Mouse (Mus musculus): ENCODE results near the gene Gm4450. TPM values are rescaled to one million over a fixed set of nuclear protein-coding genes. Genes with fewer than 3 reads are reported as not detected.
"Not testable (repeated sequence)": the region's sequence is repeated elsewhere in the genome, so short reads cannot be mapped to it uniquely, and the experiment has no call there.

The Gm4450 gene
- not detected for total RNA-seq (2021)
- long read RNA-seq, experiment 1 = 0 reads
- long read RNA-seq, experiment 2 = 0 reads

- DNase-seq = not testable (repeated sequence)
Observed at GRCm38 (mm10) chr3:98457026-98457425, at the start of gene Gm4450. Gm4450 (minus strand) TSS chr3:98457126.

- not testable (repeated sequence) for DNase-seq
Observed at GRCm38 (mm10) chr3:98497401-98497800, 40.5 kb upstream of the Gm4450 start.

- DNase-seq = not testable (repeated sequence)
Observed at GRCm38 (mm10) chr3:98496762-98497161, 39.8 kb upstream of the Gm4450 start.

- DNase-seq = not testable (repeated sequence)
Observed at GRCm38 (mm10) chr3:98495055-98495454, 38.1 kb upstream of the Gm4450 start.

GRCm38 (mm10) chr3:98494184-98494583 is 37.3 kb upstream of the Gm4450 start:
- DNase-seq = not testable (repeated sequence)

- not testable (repeated sequence) for DNase-seq
Observed at GRCm38 (mm10) chr3:98471499-98471898, 14.6 kb upstream of the Gm4450 start.

- DNase-seq = not testable (repeated sequence)
Observed at GRCm38 (mm10) chr3:98471057-98471456, 14.1 kb upstream of the Gm4450 start.

GRCm38 (mm10) chr3:98469323-98469722 is 12.4 kb upstream of the Gm4450 start:
- not testable (repeated sequence) for DNase-seq

GRCm38 (mm10) chr3:98453786-98454185 is 3.1 kb downstream of the Gm4450 start:
- DNase-seq = not testable (repeated sequence)

- DNase-seq = not testable (repeated sequence)
Observed at GRCm38 (mm10) chr3:98443924-98444323, 13.0 kb downstream of the Gm4450 start.

- DNase-seq = not testable (repeated sequence)
Observed at GRCm38 (mm10) chr3:98443149-98443779, 13.7 kb downstream of the Gm4450 start.

GRCm38 (mm10) chr3:98442245-98442644 is 14.7 kb downstream of the Gm4450 start:
- not testable (repeated sequence) for DNase-seq

- no peak for DNase-seq
Observed at GRCm38 (mm10) chr3:98435030-98435429, 21.9 kb downstream of the Gm4450 start.

GRCm38 (mm10) chr3:98434088-98434816 is 22.7 kb downstream of the Gm4450 start:
- no peak for DNase-seq

- no peak for DNase-seq
Observed at GRCm38 (mm10) chr3:98428928-98429525, 27.9 kb downstream of the Gm4450 start.

- no peak for DNase-seq
Observed at GRCm38 (mm10) chr3:98428449-98428775, 28.5 kb downstream of the Gm4450 start.

- DNase-seq = peak; percentile 76
Observed at GRCm38 (mm10) chr3:98427600-98428448, 29.1 kb downstream of the Gm4450 start.

- DNase-seq = no peak
Observed at GRCm38 (mm10) chr3:98427260-98427599, 29.7 kb downstream of the Gm4450 start.

GRCm38 (mm10) chr3:98426749-98427148 is 30.2 kb downstream of the Gm4450 start:
- no peak for DNase-seq

GRCm38 (mm10) chr3:98422926-98423325 is 34.0 kb downstream of the Gm4450 start:
- no peak for DNase-seq

- DNase-seq = no peak
Observed at GRCm38 (mm10) chr3:98419786-98420070, 37.2 kb downstream of the Gm4450 start.

GRCm38 (mm10) chr3:98418991-98419785 is 37.7 kb downstream of the Gm4450 start:
- no peak for DNase-seq
